Mouse (Mus musculus) heart, postnatal 0 days (tissue): Measurements from ENCODE around the gene Ccdc190. TPM values are rescaled to one million over a fixed set of nuclear protein-coding genes. Genes with fewer than 3 reads are reported as not detected.

Experiments used
- ATAC-seq: fragments of 200-750 bp; cut with Nextera tagmentation; 2 replicates; pipeline ENCODE4 v1.8.0; 2017; ENCODE audit warnings: low read depth, moderate number of reproducible peaks, moderate library complexity; ENCODE audit not compliant: insufficient read depth
- DNase-seq: peaks from one replicate; pipeline ENCODE4 v3.0.0-alpha.2; 2016; ENCODE audit warnings: low spot score
- H3K27ac ChIP-seq: fragments of 300-500 bp; sonication (generic); 2 replicates; pipeline ENCODE4 v1.5.1; 2014; ENCODE audit warnings: low read depth, mild to moderate bottlenecking
- H3K27me3 ChIP-seq: fragments of 300-500 bp; sonication (generic); 2 replicates; pipeline ENCODE4 v1.6.1; 2014; ENCODE audit warnings: low read length, mixed read lengths; ENCODE audit not compliant: control insufficient read depth, insufficient read depth
- H3K36me3 ChIP-seq: fragments of 300-500 bp; sonication (generic); replicated peaks from 2 replicates; pipeline ENCODE4 v1.6.1; 2014; ENCODE audit warnings: low read length, mixed read lengths; ENCODE audit not compliant: control insufficient read depth, insufficient read depth
- H3K4me1 ChIP-seq: fragments of 300-500 bp; sonication (generic); 2 replicates; pipeline ENCODE4 v1.6.1; 2014; ENCODE audit warnings: antibody characterized with exemption; ENCODE audit not compliant: control insufficient read depth, insufficient read depth
- H3K4me2 ChIP-seq: fragments of 300-500 bp; sonication (generic); 2 replicates; pipeline ENCODE4 v1.6.1; 2014; ENCODE audit warnings: low read depth, mild to moderate bottlenecking, low read length, moderate library complexity
- H3K4me3 ChIP-seq: fragments of 300-500 bp; sonication (generic); 2 replicates; pipeline ENCODE4 v1.5.1; 2014; ENCODE audit warnings: low read depth, low read length
- H3K9ac ChIP-seq: fragments of 300-500 bp; sonication (generic); replicated peaks from 2 replicates; pipeline ENCODE4 v1.6.1; 2014; ENCODE audit warnings: low read depth, low read length, mixed read lengths
- H3K9me3 ChIP-seq: fragments of 300-500 bp; sonication (generic); replicated peaks from 2 replicates; pipeline ENCODE4 v1.6.1; 2016; ENCODE audit warnings: low read length; ENCODE audit not compliant: control insufficient read depth
- CTCF ChIP-seq: IDR thresholded peaks from 2 replicates; pipeline ENCODE4 v1.5.1; 2016; ENCODE audit warnings: antibody characterized with exemption, control low read depth, low read depth
- EP300 ChIP-seq: IDR thresholded peaks from 2 replicates; pipeline ENCODE4 v1.6.1; 2016; ENCODE audit warnings: antibody characterized with exemption, low read depth
- WGBS: fragments of 180-500 bp; shearing (Covaris S2); extraction: QIAGEN DNeasy Blood & Tissue Kit; methylation state at CpG from one replicate; pipeline ENCODE4 v1.1.7; 2014; 5-methylcytosine and 5-hydroxymethylcytosine counted together
- polyA plus RNA-seq: library from polyadenylated mRNA; unstranded; fragments of >200 nt; fragmentation: Nextera tagmentation; extraction: Ambion mirVana; gene quantifications from 2 replicates; pipeline ENCODE4 v1.2.1, GENCODE M21; 2015
- total RNA-seq: library from RNA; depleted of rRNA; stranded (reverse); fragments of >200 nt; gene quantifications from 2 replicates; pipeline ENCODE4 v1.2.3, GENCODE M21; 2014; ENCODE audit warnings: low replicate concordance

Gene Ccdc190
- total and polyA plus RNA-seq, 2 experiments from 2014 or later: not detected

DNA sequence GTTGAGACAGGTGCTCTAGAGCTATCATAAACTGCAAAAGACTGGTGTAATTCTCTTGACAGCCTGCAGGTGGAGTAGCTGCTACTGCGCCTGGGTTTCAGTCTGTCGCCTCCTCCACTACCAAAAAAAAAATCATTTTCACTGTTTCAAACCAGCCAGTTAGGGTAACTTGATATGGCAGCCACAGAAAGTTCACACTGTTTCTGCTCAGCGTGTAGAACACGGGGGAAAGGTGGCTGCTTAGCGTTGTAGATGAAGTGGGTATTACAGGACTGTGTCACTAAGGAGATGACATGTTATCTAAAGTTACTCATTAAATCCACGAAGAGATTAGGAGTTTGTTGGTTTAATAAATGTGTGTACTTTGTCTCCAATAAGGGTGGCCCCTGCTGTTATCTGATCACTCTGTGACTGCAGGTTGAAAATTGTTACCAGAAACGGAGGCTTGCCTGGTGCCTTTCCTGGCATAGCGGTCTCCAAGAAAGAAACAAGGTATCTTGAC lies 6.7 kb upstream of the Ccdc190 start:
- no peaks in the 10 kb centered on the region for H3K9me3 ChIP-seq
- peak; percentile 60 for TF ChIP-seq CTCF
- no peak for TF ChIP-seq EP300
- H3K27ac ChIP-seq: no peak overlapping the region
- no peaks in the 10 kb centered on the region for H3K4me1 ChIP-seq
- DNase-seq (peak; percentile 66), ATAC-seq (no peak)
- H3K9ac ChIP-seq: no peak overlapping the region
- H3K4me3 ChIP-seq: no peak overlapping the region
- H3K27me3 ChIP-seq: 0 out of 2 replicates have a peak, but pooled peaks cover 5% of the 10 kb centered on the region
- WGBS: 32% methylated on average over 8 of the region's 8 CpGs
- H3K4me2 ChIP-seq: peak overlapping the region; percentile 35; the same call in 1 of the 2 replicates
- H3K36me3 ChIP-seq: no peaks in the 10 kb centered on the region

DNA sequence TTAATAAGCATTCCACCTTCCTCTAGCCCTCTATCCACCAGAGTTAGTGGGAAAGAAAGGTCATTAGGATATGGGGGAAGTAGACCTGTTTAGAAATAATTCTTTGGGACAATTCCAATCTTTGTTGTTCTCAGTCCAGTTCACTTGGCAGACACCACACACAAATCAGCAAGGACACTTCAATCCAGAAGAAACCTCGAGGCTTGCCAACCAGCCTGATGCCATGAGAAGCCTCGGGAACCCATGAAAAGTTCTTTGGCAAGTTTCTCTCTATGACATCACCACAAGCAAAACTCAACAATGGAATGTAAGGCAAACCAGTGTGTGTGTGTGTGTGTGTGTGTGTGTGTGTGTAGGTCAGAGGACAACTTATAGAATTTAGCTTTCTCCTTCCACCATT lies 3.9 kb upstream of the Ccdc190 start:
- no peak overlapping the region for H3K4me2 ChIP-seq
- TF ChIP-seq EP300 (no peak), CTCF (no peak)

DNA sequence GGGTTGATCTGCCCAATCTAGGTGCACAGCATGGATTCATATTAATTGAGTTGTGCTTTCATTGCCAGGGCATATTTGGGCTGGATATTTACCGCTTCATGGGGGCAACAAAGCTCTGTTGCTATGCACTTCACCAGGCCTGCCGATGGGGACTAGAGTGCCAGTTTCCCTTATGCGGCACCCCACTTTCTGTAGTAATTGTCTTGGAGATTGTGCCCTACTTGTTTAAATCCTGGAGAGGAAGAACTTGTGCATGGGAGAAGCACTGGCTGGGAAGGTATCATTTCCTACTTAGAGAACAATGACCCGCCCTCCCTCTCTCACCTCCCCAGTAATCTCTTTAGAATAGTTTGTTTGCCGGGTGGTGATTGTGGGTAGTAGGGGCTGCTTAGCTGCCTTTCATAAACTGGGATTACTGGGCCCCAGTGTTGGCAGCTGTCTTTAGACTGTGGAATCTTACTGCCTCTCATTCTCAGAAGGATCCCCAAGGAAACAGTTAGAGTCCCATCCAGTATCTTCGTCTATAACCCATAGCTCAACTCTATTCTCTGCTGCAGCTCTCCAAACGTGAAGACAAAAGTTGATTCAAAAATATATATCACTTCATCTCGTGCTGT lies 587 bp upstream of the Ccdc190 start:
- DNase-seq (no peak), ATAC-seq (no peak)
- Histone ChIP-seq H3K36me3 (no peaks in the 10 kb centered on the region), H3K4me3 (no peak overlapping the region), H3K27me3 (no peaks in the 10 kb centered on the region), H3K4me2 (no peak overlapping the region), H3K9me3 (no peaks in the 10 kb centered on the region), H3K4me1 (no peaks in the 10 kb centered on the region), H3K9ac (no peak overlapping the region), H3K27ac (no peak overlapping the region)
- 69% methylated on average over 8 of the region's 8 CpGs for WGBS
- TF ChIP-seq EP300 (no peak), CTCF (no peak)

More for the DNA sequence above, 3.9 kb upstream of the Ccdc190 start:
- ATAC-seq: no peak
- 38% methylated on average over 2 of the region's 2 CpGs for WGBS
- Histone ChIP-seq H3K27me3 (0 out of 2 replicates have a peak, but pooled peaks cover 5% of the 10 kb centered on the region), H3K4me1 (no peaks in the 10 kb centered on the region), H3K9ac (no peak overlapping the region), H3K4me3 (no peak overlapping the region), H3K27ac (no peak overlapping the region), H3K9me3 (no peaks in the 10 kb centered on the region), H3K36me3 (no peaks in the 10 kb centered on the region)
- DNase-seq: no peak

DNA sequence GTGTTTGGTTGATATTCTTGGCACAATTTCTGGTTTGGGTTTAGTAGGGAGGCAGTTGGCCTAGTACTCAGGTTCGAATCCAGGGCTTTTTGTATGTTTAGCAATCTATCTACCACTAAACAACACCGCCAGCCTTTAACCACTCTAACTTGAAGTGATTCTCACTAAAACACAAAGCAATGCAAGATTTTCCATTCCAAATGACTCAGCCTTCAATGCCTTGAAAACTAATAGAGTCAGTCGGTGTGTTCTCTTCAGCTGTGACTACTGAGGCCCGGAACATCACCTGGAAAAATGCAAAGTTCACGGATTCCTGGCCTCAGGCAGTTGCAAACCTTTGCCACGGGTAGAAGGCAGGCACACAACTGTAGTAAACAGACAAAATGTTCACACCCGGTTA lies 3.2 kb downstream of the Ccdc190 start:
- Histone ChIP-seq H3K9ac (no peak overlapping the region), H3K27me3 (no peaks in the 10 kb centered on the region), H3K27ac (no peak overlapping the region), H3K4me2 (no peak overlapping the region), H3K36me3 (no peaks in the 10 kb centered on the region), H3K4me1 (no peaks in the 10 kb centered on the region), H3K4me3 (no peak overlapping the region), H3K9me3 (no peaks in the 10 kb centered on the region)
- DNase-seq (no peak), ATAC-seq (no peak)
- 72% methylated on average over 7 of the region's 7 CpGs for WGBS
- TF ChIP-seq CTCF (no peak), EP300 (no peak)

DNA sequence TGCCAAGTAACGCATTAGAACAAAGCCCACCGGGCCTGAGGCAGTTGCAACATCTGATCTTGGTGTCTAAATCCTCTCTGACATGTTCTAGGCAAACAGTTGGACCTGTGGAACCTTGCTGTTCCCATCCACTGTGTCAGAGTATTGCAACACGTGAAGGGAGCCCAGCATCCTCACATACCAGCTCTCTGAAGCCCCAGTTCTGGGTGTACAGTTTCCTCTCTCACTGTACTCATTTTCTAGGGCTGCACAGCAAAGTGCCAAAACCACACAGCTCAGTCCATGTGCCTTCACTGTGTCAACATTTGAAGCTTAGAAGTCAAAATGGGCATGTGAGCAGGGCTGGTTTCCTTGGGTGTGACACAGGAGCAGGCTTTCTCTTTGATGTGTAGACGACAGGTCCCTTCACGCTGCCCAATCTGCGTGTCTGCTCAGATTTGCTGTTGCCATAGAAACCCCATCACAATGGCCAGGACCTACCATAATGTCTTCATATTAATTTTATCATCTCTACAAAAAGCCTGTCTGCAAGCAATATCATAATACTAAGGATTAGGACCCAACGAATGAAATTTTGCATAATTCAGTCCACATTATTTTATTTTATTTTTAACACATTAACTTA lies 3.8 kb downstream of the Ccdc190 start:
- no peak for TF ChIP-seq EP300
- no peak for TF ChIP-seq CTCF
- Histone ChIP-seq H3K27ac (no peak overlapping the region), H3K4me1 (no peaks in the 10 kb centered on the region), H3K9ac (no peak overlapping the region), H3K36me3 (no peaks in the 10 kb centered on the region), H3K4me3 (no peak overlapping the region), H3K9me3 (no peaks in the 10 kb centered on the region), H3K4me2 (no peak overlapping the region), H3K27me3 (no peaks in the 10 kb centered on the region)
- no peak for DNase-seq
- ATAC-seq: no peak
- 75% methylated on average over 7 of the region's 7 CpGs for WGBS
